18 mouse cellular contexts compared by ENCODE assay signal in the genomic region with DNA sequence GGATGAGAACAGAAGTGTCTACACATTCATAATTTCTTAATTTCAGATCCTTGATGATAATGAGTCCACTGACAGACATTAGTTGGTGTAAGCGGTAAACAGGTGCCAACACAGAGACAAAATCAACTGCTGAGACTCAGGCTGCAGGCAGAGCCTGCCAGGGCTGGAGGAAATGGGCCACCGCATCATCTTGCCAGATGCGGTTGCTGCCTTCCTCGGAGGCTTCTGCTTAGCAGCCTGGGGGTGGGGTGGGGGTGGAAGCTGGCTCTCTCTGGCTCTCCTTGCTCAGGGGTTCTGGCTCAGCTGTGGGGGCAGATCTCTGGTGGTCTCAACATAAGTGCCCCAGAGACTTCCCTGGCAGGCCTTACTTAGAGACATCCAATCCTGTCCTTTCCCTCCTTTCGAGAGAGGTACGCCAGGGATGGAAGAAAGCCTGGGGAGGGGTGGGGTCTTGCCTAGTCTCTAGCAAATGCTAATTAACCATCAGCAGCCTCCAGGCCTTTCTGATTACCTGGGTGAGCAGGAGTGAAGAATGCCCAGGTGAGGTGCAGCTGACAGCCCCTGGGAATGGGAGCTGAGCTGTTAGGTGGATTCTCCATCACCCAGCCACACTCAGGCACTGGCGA. TPM values are rescaled to one million over a fixed set of nuclear protein-coding genes. Genes with fewer than 3 reads are reported as not detected.
DNase-seq lines count a peak whose midpoint lies in the region; ATAC-seq and TF ChIP-seq lines count a peak whose summit lies in the region.
"Had no signal": no experiment of that assay in that cellular context is flagged by ENCODE, and none has a peak within 500 bp of the region (broad histone marks: within the 10 kb centered on the region; RNA-seq: fewer than 3 reads in every experiment).

No protein-coding gene starts in this region.

- H3K27ac ChIP-seq in hindbrain, embryonic 14.5 days: no peak overlapping the region
- H3K27ac ChIP-seq in hindbrain, embryonic 12.5 days: no peak overlapping the region
- H3K27ac ChIP-seq in thymus, adult 2 months (ENCODE audit: control insufficient read depth, insufficient read depth, low read length): peak overlapping the region; percentile 73
- H3K27ac ChIP-seq: heart, embryonic 15.5 days; hindbrain, embryonic 15.5 days; limb, embryonic 12.5 days; liver, embryonic 15.5 days; stomach, embryonic 15.5 days had no signal

- no peaks in the 10 kb centered on the region for H3K36me3 ChIP-seq in hindbrain, embryonic 14.5 days (replicated peaks; ENCODE audit: control insufficient read depth, insufficient read depth)
- H3K36me3 ChIP-seq in hindbrain, embryonic 12.5 days: no peaks in the 10 kb centered on the region
- no peaks in the 10 kb centered on the region for H3K36me3 ChIP-seq in thymus, adult 2 months (ENCODE audit: control insufficient read depth, insufficient read depth, low read length)
- H3K36me3 ChIP-seq: heart, embryonic 15.5 days; hindbrain, embryonic 15.5 days; limb, embryonic 12.5 days; liver, embryonic 15.5 days; stomach, embryonic 15.5 days had no signal

- no peak for TF ChIP-seq CTCF in brain, embryonic 14.5 days (IDR thresholded peaks at IDR 0.05; ENCODE audit: borderline replicate concordance, extremely low read depth, insufficient read depth, insufficient read length)
- TF ChIP-seq CTCF in thymus, adult 2 months (IDR thresholded peaks at IDR 0.05; ENCODE audit: borderline replicate concordance, control insufficient read depth, extremely low read depth, insufficient read depth, low read length, poor library complexity): no peak

- TF ChIP-seq POLR2A in brain, embryonic 14.5 days (IDR thresholded peaks at IDR 0.05; ENCODE audit: borderline replicate concordance, extremely low read depth, insufficient read depth, insufficient read length, poor library complexity, severe bottlenecking): no peak
- no peak for TF ChIP-seq POLR2A in thymus, adult 2 months (IDR thresholded peaks at IDR 0.05; ENCODE audit: control insufficient read depth, extremely low read depth, insufficient read depth, low read length, poor library complexity)

- H3K27me3 ChIP-seq in hindbrain, embryonic 14.5 days (ENCODE audit: control insufficient read depth, insufficient read depth, low read length): 0 out of 2 replicates have a peak, but pooled peaks cover 4% of the 10 kb centered on the region
- H3K27me3 ChIP-seq in hindbrain, embryonic 12.5 days: no peaks in the 10 kb centered on the region
- H3K27me3 ChIP-seq in thymus, adult 2 months (ENCODE audit: control insufficient read depth, insufficient read depth, low read length): no peaks in the 10 kb centered on the region
- H3K27me3 ChIP-seq: heart, embryonic 15.5 days; hindbrain, embryonic 15.5 days; liver, embryonic 15.5 days; stomach, embryonic 15.5 days had no signal

- no peak for DNase-seq in hindbrain, embryonic 14.5 days (ENCODE audit: low spot score)
- peak; percentile 2 for DNase-seq in ES-CJ7 (ENCODE audit: low read depth, low spot score)
- DNase-seq in brain, embryonic 14.5 days (ENCODE audit: low read depth): peak; percentile 47
- peak; percentile 54 for DNase-seq in thymus, adult 2 months
- no peak for DNase-seq in spleen, adult 12 weeks (ENCODE audit: low spot score)
- no peak for DNase-seq in lung, adult 18-20 months
- DNase-seq: adrenal gland, postnatal 10 days; cerebellum, adult 9-11 months; kidney, adult 18-20 months; kidney, postnatal 36 days; lung, postnatal 14 days had no signal

- WGBS in hindbrain, embryonic 14.5 days: 49% methylated on average over 7 of the region's 7 CpGs
- 59% methylated on average over 7 of the region's 7 CpGs for WGBS in hindbrain, embryonic 12.5 days
- 59% methylated on average over 7 of the region's 7 CpGs for WGBS in thymus, adult 2 months

- H3K9ac ChIP-seq in hindbrain, embryonic 14.5 days: no peak overlapping the region
- no peak overlapping the region for H3K9ac ChIP-seq in hindbrain, embryonic 12.5 days
- H3K9ac ChIP-seq: heart, embryonic 15.5 days; hindbrain, embryonic 15.5 days; limb, embryonic 12.5 days; liver, embryonic 15.5 days; stomach, embryonic 15.5 days had no signal

- H3K4me2 ChIP-seq in hindbrain, embryonic 14.5 days (replicated peaks): no peak overlapping the region
- H3K4me2 ChIP-seq in hindbrain, embryonic 12.5 days (replicated peaks): no peak overlapping the region
- H3K4me2 ChIP-seq: heart, embryonic 15.5 days; hindbrain, embryonic 15.5 days; limb, embryonic 12.5 days; liver, embryonic 15.5 days; stomach, embryonic 15.5 days had no signal

- peaks cover 8% of the 10 kb centered on the region for H3K4me1 ChIP-seq in hindbrain, embryonic 14.5 days (replicated peaks; ENCODE audit: control insufficient read depth, insufficient read depth, low read length)
- H3K4me1 ChIP-seq in hindbrain, embryonic 12.5 days: no peaks in the 10 kb centered on the region; the same call in 1 of the 2 replicates
- H3K4me1 ChIP-seq in thymus, adult 2 months (replicated peaks; ENCODE audit: control insufficient read depth, insufficient read depth, low read length): peaks cover 9% of the 10 kb centered on the region
- H3K4me1 ChIP-seq: heart, embryonic 15.5 days; liver, embryonic 15.5 days; stomach, embryonic 15.5 days had no signal

- ATAC-seq in hindbrain, embryonic 14.5 days (ENCODE audit: low FRiP score): 0 out of 2 replicates have a peak, but pooled peaks have one; percentile 24
- no peak for ATAC-seq in hindbrain, embryonic 12.5 days (ENCODE audit: low FRiP score)

- H3K4me3 ChIP-seq in hindbrain, embryonic 14.5 days (replicated peaks; ENCODE audit: low read length): no peak overlapping the region
- no peak overlapping the region for H3K4me3 ChIP-seq in hindbrain, embryonic 12.5 days
- H3K4me3 ChIP-seq in thymus, adult 2 months (ENCODE audit: control insufficient read depth, insufficient read depth, low read length): no peak overlapping the region
- H3K4me3 ChIP-seq: heart, embryonic 15.5 days; hindbrain, embryonic 15.5 days; limb, embryonic 12.5 days; liver, embryonic 15.5 days; myocyte; stomach, embryonic 15.5 days had no signal

- no peaks in the 10 kb centered on the region for H3K9me3 ChIP-seq in hindbrain, embryonic 14.5 days (ENCODE audit: control insufficient read depth, low read length)
- H3K9me3 ChIP-seq in hindbrain, embryonic 12.5 days (replicated peaks): no peaks in the 10 kb centered on the region
- H3K9me3 ChIP-seq: heart, embryonic 15.5 days; hindbrain, embryonic 15.5 days; limb, embryonic 12.5 days; liver, embryonic 15.5 days; stomach, embryonic 15.5 days had no signal

RNA-seq across cellular contexts. Expression of gene Nxpe4, which starts 52.7 kb away (rescaled TPM):
- 8.9 and 9.3 TPM in 2 replicates for polyA plus RNA-seq in hindbrain, embryonic 14.5 days (2014; fragmentation: Nextera tagmentation; extraction: Ambion mirVana)
- polyA plus RNA-seq in hindbrain, embryonic 12.5 days (2016; fragmentation: Nextera tagmentation; extraction: Ambion mirVana): 7.7 and 8.1 TPM in 2 replicates
- polyA plus RNA-seq in brain, embryonic 14.5 days (2012; rRNA removed): 5.2 and 6.7 TPM in 2 replicates
- polyA plus RNA-seq in thymus, adult 2 months (2012; rRNA removed): 0.54 TPM in 2 replicates

Comparison
In these comparisons a context has a peak if more than half of its experiments do, and no peak if none do; other contexts are left out.
1. DNase-seq: peak in ES-CJ7 (single experiment), brain, embryonic 14.5 days (single experiment) and thymus, adult 2 months (single experiment); none in hindbrain, embryonic 14.5 days (single experiment), spleen, adult 12 weeks (single experiment) and lung, adult 18-20 months (0 of 2).